27 mouse cellular contexts compared by ENCODE assay signal in genomic region chr7:67825636-67826280, GRCm38 (mm10).
DNase-seq lines count a peak whose midpoint lies in the region; ATAC-seq lines count a peak whose summit lies in the region.
"Had no signal": no experiment of that assay in that cellular context is flagged by ENCODE, and none has a peak within 500 bp of the region (broad histone marks: within the 10 kb centered on the region; RNA-seq: fewer than 3 reads in every experiment).

No protein-coding gene starts in this region.

- no peaks in the 10 kb centered on the region for H3K9me3 ChIP-seq in midbrain, embryonic 11.5 days (ENCODE audit: control insufficient read depth, low read length)
- no peaks in the 10 kb centered on the region for H3K9me3 ChIP-seq in midbrain, embryonic 13.5 days
- no peaks in the 10 kb centered on the region for H3K9me3 ChIP-seq in limb, embryonic 10.5 days (replicated peaks)
- no peaks in the 10 kb centered on the region for H3K9me3 ChIP-seq in limb, embryonic 15.5 days
- H3K9me3 ChIP-seq: heart, embryonic 13.5 days; liver, embryonic 12.5 days; midbrain, embryonic 10.5 days; neural tube, embryonic 12.5 days had no signal

- H3K4me3 ChIP-seq in midbrain, embryonic 11.5 days (ENCODE audit: low read depth, low read length) = no peak overlapping the region
- H3K4me3 ChIP-seq in midbrain, embryonic 13.5 days (replicated peaks) = no peak overlapping the region
- no peak overlapping the region for H3K4me3 ChIP-seq in limb, embryonic 10.5 days
- no peak overlapping the region for H3K4me3 ChIP-seq in limb, embryonic 15.5 days
- H3K4me3 ChIP-seq: heart, adult 2 months; heart, embryonic 13.5 days; liver, embryonic 12.5 days; midbrain, embryonic 10.5 days; myocyte; neural tube, embryonic 12.5 days had no signal

- no peaks in the 10 kb centered on the region for H3K36me3 ChIP-seq in midbrain, embryonic 11.5 days (ENCODE audit: control insufficient read depth, insufficient read depth, low read length)
- H3K36me3 ChIP-seq in midbrain, embryonic 13.5 days = no peaks in the 10 kb centered on the region
- H3K36me3 ChIP-seq in limb, embryonic 10.5 days = no peaks in the 10 kb centered on the region
- no peaks in the 10 kb centered on the region for H3K36me3 ChIP-seq in limb, embryonic 15.5 days
- H3K36me3 ChIP-seq: heart, embryonic 13.5 days; liver, embryonic 12.5 days; midbrain, embryonic 10.5 days; neural tube, embryonic 12.5 days had no signal

- H3K4me2 ChIP-seq in midbrain, embryonic 11.5 days = no peak overlapping the region
- no peak overlapping the region for H3K4me2 ChIP-seq in midbrain, embryonic 13.5 days (replicated peaks)
- no peak overlapping the region for H3K4me2 ChIP-seq in limb, embryonic 15.5 days
- H3K4me2 ChIP-seq: heart, embryonic 13.5 days; liver, embryonic 12.5 days; neural tube, embryonic 12.5 days had no signal

- no peaks in the 10 kb centered on the region for H3K27me3 ChIP-seq in midbrain, embryonic 11.5 days (ENCODE audit: control insufficient read depth, insufficient read depth, low read length)
- no peaks in the 10 kb centered on the region for H3K27me3 ChIP-seq in midbrain, embryonic 13.5 days
- no peaks in the 10 kb centered on the region for H3K27me3 ChIP-seq in limb, embryonic 10.5 days (ENCODE audit: low read depth, poor library complexity, severe bottlenecking)
- no peaks in the 10 kb centered on the region for H3K27me3 ChIP-seq in limb, embryonic 15.5 days
- H3K27me3 ChIP-seq: liver, embryonic 12.5 days; neural tube, embryonic 12.5 days had no signal

- no peak for ATAC-seq in midbrain, embryonic 11.5 days (ENCODE audit: low FRiP score)
- no peak for ATAC-seq in midbrain, embryonic 13.5 days
- ATAC-seq in limb, embryonic 15.5 days (ENCODE audit: insufficient number of reproducible peaks, low FRiP score, low TSS enrichment, low read depth) = no peak
- ATAC-seq: activated CD4-positive, CD25-positive, alpha-beta regulatory T cell, adult 4 months; forebrain, embryonic 14.5 days; hindbrain, embryonic 16.5 days; liver, embryonic 12.5 days; liver, postnatal 0 days had no signal

- DNase-seq in heart, adult 11 months = peak; percentile 77
- no peak for DNase-seq in heart, postnatal 36 days
- peak; percentile 54 for DNase-seq in midbrain, embryonic 11.5 days (ENCODE audit: low spot score, missing footprints)
- DNase-seq in limb, embryonic 10.5 days (ENCODE audit: low spot score) = no peak
- DNase-seq in adrenal gland, postnatal 25 days = no peak
- no peak for DNase-seq in right cerebral cortex, postnatal 4 days
- DNase-seq: adrenal gland, adult 2 months; cerebellum, adult 9-10 months; cerebellum, postnatal 36 days; gastrocnemius, postnatal 25 days; heart, adult 2 months; heart, postnatal 14 days; liver, postnatal 0 days; lung, postnatal 14 days; right cerebral cortex, adult 18-20 months; thymus, adult 2 months; thymus, postnatal 36 days had no signal

- intact Hi-C loops in heart, postnatal 36 days (cut with DNase I) = no loop called here

- 80% methylated on average over 7 of the region's 7 CpGs for WGBS in midbrain, embryonic 11.5 days
- 85% methylated on average over 7 of the region's 7 CpGs for WGBS in midbrain, embryonic 13.5 days
- WGBS in limb, embryonic 10.5 days = 68% methylated on average over 7 of the region's 7 CpGs
- WGBS in limb, embryonic 15.5 days = 64% methylated on average over 7 of the region's 7 CpGs

- no peak overlapping the region for H3K9ac ChIP-seq in midbrain, embryonic 11.5 days (ENCODE audit: low read length)
- no peak overlapping the region for H3K9ac ChIP-seq in midbrain, embryonic 13.5 days (replicated peaks)
- no peak overlapping the region for H3K9ac ChIP-seq in limb, embryonic 15.5 days
- H3K9ac ChIP-seq: heart, embryonic 13.5 days; liver, embryonic 12.5 days; liver, postnatal 0 days; neural tube, embryonic 12.5 days had no signal

- no peaks in the 10 kb centered on the region for H3K4me1 ChIP-seq in midbrain, embryonic 11.5 days (ENCODE audit: control insufficient read depth, insufficient read depth, low read length)
- H3K4me1 ChIP-seq in midbrain, embryonic 13.5 days (replicated peaks) = no peaks in the 10 kb centered on the region
- H3K4me1 ChIP-seq in limb, embryonic 10.5 days = peaks cover 45% of the 10 kb centered on the region
- H3K4me1 ChIP-seq in limb, embryonic 15.5 days = peaks cover 12% of the 10 kb centered on the region
- H3K4me1 ChIP-seq: heart, embryonic 13.5 days; liver, embryonic 12.5 days; midbrain, embryonic 10.5 days; neural tube, embryonic 12.5 days had no signal

- no peak overlapping the region for H3K27ac ChIP-seq in midbrain, embryonic 11.5 days (ENCODE audit: low read depth, low read length)
- no peak overlapping the region for H3K27ac ChIP-seq in midbrain, embryonic 13.5 days
- H3K27ac ChIP-seq in limb, embryonic 10.5 days = peak overlapping the region; percentile 86
- peak overlapping the region; percentile 40; the same call in 1 of the 2 replicates for H3K27ac ChIP-seq in limb, embryonic 15.5 days
- H3K27ac ChIP-seq: heart, adult 2 months; heart, embryonic 13.5 days; liver, embryonic 12.5 days; midbrain, embryonic 10.5 days; neural tube, embryonic 12.5 days had no signal

Comparison
In these comparisons a context has a peak if more than half of its experiments do, and no peak if none do; other contexts are left out.
1. DNase-seq: peak in heart, adult 11 months (single experiment) and midbrain, embryonic 11.5 days (single experiment); none in heart, postnatal 36 days (0 of 2), limb, embryonic 10.5 days (single experiment), adrenal gland, postnatal 25 days (single experiment) and right cerebral cortex, postnatal 4 days (single experiment).
2. H3K27ac ChIP-seq: peak in limb, embryonic 10.5 days (single experiment) and limb, embryonic 15.5 days (single experiment); none in midbrain, embryonic 11.5 days (single experiment) and midbrain, embryonic 13.5 days (single experiment).